Mouse (Mus musculus): Measurements from ENCODE around the gene Npcd. TPM values are rescaled to one million over a fixed set of nuclear protein-coding genes. Genes with fewer than 3 reads are reported as not detected.
"Not testable (repeated sequence)": the region's sequence is repeated elsewhere in the genome, so short reads cannot be mapped to it uniquely, and the experiment has no call there.

Gene Npcd
- polyA plus RNA-seq, 1 experiment from 2014 or later = not detected

GRCm38 (mm10) chr15:79828366-79829035 lies 5.5 kb downstream of the Npcd start:
- no peaks in the 10 kb centered on the region; the same call in none of the 2 replicates for H3K27me3 ChIP-seq (replicated peaks)
- H3K9me3 ChIP-seq (replicated peaks) = no peaks in the 10 kb centered on the region
- H3K36me3 ChIP-seq = peaks cover 36% of the 10 kb centered on the region
- 47% methylated on average over 46 of the region's 46 CpGs for WGBS (ENCODE audit: insufficient replicate concordance)
- H3K4me1 ChIP-seq = peaks cover 42% of the 10 kb centered on the region
- H3K27ac ChIP-seq = no peak overlapping the region
- peak overlapping the region; percentile 21 for H3K4me2 ChIP-seq
- H3K4me3 ChIP-seq = no peak overlapping the region
- H3K9ac ChIP-seq = no peak overlapping the region
- no peak for ATAC-seq

GRCm38 (mm10) chr15:79827778-79828210 lies 6.2 kb downstream of the Npcd start:
- Histone ChIP-seq H3K4me2 (no peak overlapping the region), H3K9me3 (replicated peaks) (no peaks in the 10 kb centered on the region), H3K27ac (no peak overlapping the region), H3K9ac (no peak overlapping the region), H3K4me3 (no peak overlapping the region), H3K36me3 (peaks cover 43% of the 10 kb centered on the region), H3K27me3 (replicated peaks) (no peaks in the 10 kb centered on the region; the same call in none of the 2 replicates), H3K4me1 (peaks cover 40% of the 10 kb centered on the region)
- 84% methylated on average over 11 of the region's 11 CpGs for WGBS (ENCODE audit: insufficient replicate concordance)
- no peak for ATAC-seq

- no peaks in the 10 kb centered on the region; the same call in none of the 2 replicates for H3K27me3 ChIP-seq (replicated peaks)
- H3K9ac ChIP-seq = no peak overlapping the region
- peaks cover 40% of the 10 kb centered on the region for H3K4me1 ChIP-seq
- no peak for ATAC-seq
- WGBS (ENCODE audit: insufficient replicate concordance) = 81% methylated on average over 14 of the region's 14 CpGs
- H3K4me2 ChIP-seq = no peak overlapping the region
- no peak overlapping the region for H3K27ac ChIP-seq
- H3K9me3 ChIP-seq (replicated peaks) = no peaks in the 10 kb centered on the region
- no peak overlapping the region for H3K4me3 ChIP-seq
- H3K36me3 ChIP-seq = peaks cover 45% of the 10 kb centered on the region
Observed at GRCm38 (mm10) chr15:79827061-79827777, 6.8 kb downstream of the Npcd start.

GRCm38 (mm10) chr15:79826221-79826935 lies 7.7 kb downstream of the Npcd start:
- Histone ChIP-seq H3K4me2 (no peak overlapping the region), H3K36me3 (peaks cover 40% of the 10 kb centered on the region), H3K27ac (no peak overlapping the region), H3K9ac (no peak overlapping the region), H3K9me3 (replicated peaks) (no peaks in the 10 kb centered on the region), H3K4me3 (no peak overlapping the region), H3K27me3 (replicated peaks) (no peaks in the 10 kb centered on the region; the same call in none of the 2 replicates), H3K4me1 (peaks cover 37% of the 10 kb centered on the region)
- no peak for ATAC-seq
- WGBS (ENCODE audit: insufficient replicate concordance) = 68% methylated on average over 9 of the region's 9 CpGs

- H3K27me3 ChIP-seq (replicated peaks) = no peaks in the 10 kb centered on the region; the same call in none of the 2 replicates
- H3K9me3 ChIP-seq (replicated peaks) = no peaks in the 10 kb centered on the region
- no peak overlapping the region for H3K4me2 ChIP-seq
- no peak overlapping the region for H3K4me3 ChIP-seq
- 55% methylated on average over 14 of the region's 14 CpGs for WGBS (ENCODE audit: insufficient replicate concordance)
- ATAC-seq = no peak
- H3K9ac ChIP-seq = no peak overlapping the region
- peaks cover 38% of the 10 kb centered on the region for H3K36me3 ChIP-seq
- no peak overlapping the region for H3K27ac ChIP-seq
- H3K4me1 ChIP-seq = peaks cover 34% of the 10 kb centered on the region
Observed at GRCm38 (mm10) chr15:79825146-79825825, 8.8 kb downstream of the Npcd start.

GRCm38 (mm10) chr15:79823588-79824280 lies 10.3 kb downstream of the Npcd start:
- peaks cover 35% of the 10 kb centered on the region for H3K36me3 ChIP-seq
- H3K4me1 ChIP-seq = peaks cover 34% of the 10 kb centered on the region
- no peak overlapping the region for H3K27ac ChIP-seq
- 48% methylated on average over 19 of the region's 19 CpGs for WGBS (ENCODE audit: insufficient replicate concordance)
- no peak overlapping the region for H3K4me2 ChIP-seq
- no peaks in the 10 kb centered on the region; the same call in none of the 2 replicates for H3K27me3 ChIP-seq (replicated peaks)
- no peak overlapping the region for H3K9ac ChIP-seq
- no peak overlapping the region for H3K4me3 ChIP-seq
- ATAC-seq = no peak
- H3K9me3 ChIP-seq (replicated peaks) = no peaks in the 10 kb centered on the region

GRCm38 (mm10) chr15:79822265-79823199 lies 11.5 kb downstream of the Npcd start:
- H3K4me2 ChIP-seq = no peak overlapping the region
- no peak for ATAC-seq
- no peak overlapping the region for H3K27ac ChIP-seq
- H3K36me3 ChIP-seq = peaks cover 23% of the 10 kb centered on the region
- no peak overlapping the region for H3K4me3 ChIP-seq
- no peaks in the 10 kb centered on the region for H3K9me3 ChIP-seq (replicated peaks)
- H3K9ac ChIP-seq = no peak overlapping the region
- peaks cover 29% of the 10 kb centered on the region for H3K4me1 ChIP-seq
- H3K27me3 ChIP-seq (replicated peaks) = no peaks in the 10 kb centered on the region
- 57% methylated on average over 13 of the region's 13 CpGs for WGBS (ENCODE audit: insufficient replicate concordance)

- Histone ChIP-seq H3K27me3 (replicated peaks) (peaks cover 26% of the 10 kb centered on the region; the same call in 1 of the 2 replicates), H3K27ac (no peak overlapping the region), H3K9me3 (replicated peaks) (no peaks in the 10 kb centered on the region), H3K36me3 (peaks cover 7% of the 10 kb centered on the region), H3K9ac (no peak overlapping the region), H3K4me3 (no peak overlapping the region), H3K4me2 (no peak overlapping the region), H3K4me1 (peaks cover 13% of the 10 kb centered on the region)
- no peak for ATAC-seq
- 62% methylated on average over 4 of the region's 4 CpGs for WGBS (ENCODE audit: insufficient replicate concordance)
Observed at GRCm38 (mm10) chr15:79818325-79818724, 15.7 kb downstream of the Npcd start.

GRCm38 (mm10) chr15:79813666-79814258 lies 20.3 kb downstream of the Npcd start:
- H3K27ac ChIP-seq = no peak overlapping the region
- peaks cover 64% of the 10 kb centered on the region for H3K27me3 ChIP-seq (replicated peaks)
- H3K36me3 ChIP-seq = no peaks in the 10 kb centered on the region
- H3K9me3 ChIP-seq (replicated peaks) = no peaks in the 10 kb centered on the region
- no peak overlapping the region for H3K4me3 ChIP-seq
- ATAC-seq = no peak
- WGBS (ENCODE audit: insufficient replicate concordance) = 39% methylated on average over 8 of the region's 8 CpGs
- H3K9ac ChIP-seq = no peak overlapping the region
- no peaks in the 10 kb centered on the region for H3K4me1 ChIP-seq
- no peak overlapping the region for H3K4me2 ChIP-seq

- ATAC-seq; H3K9ac ChIP-seq; H3K4me2 ChIP-seq; H3K4me3 ChIP-seq; H3K9me3 ChIP-seq (replicated peaks); H3K36me3 ChIP-seq; H3K27ac ChIP-seq; H3K4me1 ChIP-seq: not testable (repeated sequence)
- peaks cover 74% of the 10 kb centered on the region for H3K27me3 ChIP-seq (replicated peaks)
- WGBS (ENCODE audit: insufficient replicate concordance) = 46% methylated on average over 2 of the region's 2 CpGs
Observed at GRCm38 (mm10) chr15:79812840-79813239, 21.2 kb downstream of the Npcd start.
